ENCODE assay signal across 8 mouse cellular contexts in the genomic region with DNA sequence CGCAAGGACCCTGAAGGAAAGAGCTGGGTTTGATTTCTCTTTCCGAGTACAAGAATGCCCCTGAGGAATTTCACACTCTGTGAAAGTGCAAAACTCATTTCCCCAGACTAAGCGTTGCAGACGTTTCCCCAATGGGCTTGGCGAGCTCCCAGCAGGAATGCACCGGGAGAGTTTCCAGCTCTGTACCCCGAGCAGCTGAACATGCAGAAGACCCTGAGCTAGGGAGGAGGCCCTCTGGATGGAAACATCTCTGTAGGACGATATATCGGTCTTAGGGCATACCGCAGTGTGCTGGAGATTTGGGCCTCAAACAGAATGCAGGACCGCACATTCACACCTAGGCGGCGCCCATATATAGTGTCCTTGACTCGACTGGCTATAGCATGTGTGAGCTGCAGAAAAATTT. TPM values are rescaled to one million over a fixed set of nuclear protein-coding genes. Genes with fewer than 3 reads are reported as not detected.
DNase-seq lines count a peak whose midpoint lies in the region; ATAC-seq and TF ChIP-seq lines count a peak whose summit lies in the region.

No protein-coding gene starts in this region.

- H3K4me1 ChIP-seq in cerebellum, adult 2 months (ENCODE audit: control insufficient read depth, insufficient read depth, low read length): no peaks in the 10 kb centered on the region
- H3K4me1 ChIP-seq in hindbrain, embryonic 15.5 days (replicated peaks): peaks cover 25% of the 10 kb centered on the region

- no peak for ATAC-seq in hindbrain, embryonic 15.5 days (ENCODE audit: low FRiP score, low read depth)

- intact Hi-C loops in left cerebral cortex, adult 2 months (cut with DNase I): loop anchor here (5.0 to 10.0 kb wide), 3 partner anchors 109 to 281 kb away; partner anchors contain the start of genes Chrm4 and Gm9821

- peak overlapping the region; percentile 75 for H3K4me2 ChIP-seq in hindbrain, embryonic 15.5 days

- 4% methylated on average over 14 of the region's 14 CpGs for WGBS in cerebellum, adult 2 months
- WGBS in hindbrain, embryonic 15.5 days: 3% methylated on average over 14 of the region's 14 CpGs

- H3K27ac ChIP-seq in cerebellum, adult 2 months (ENCODE audit: insufficient read depth, low read length): no peak overlapping the region
- H3K27ac ChIP-seq in hindbrain, embryonic 15.5 days (replicated peaks): peak overlapping the region; percentile 70
- H3K27ac ChIP-seq in left cerebral cortex, adult 2 months: peak overlapping the region; percentile 71

- H3K27me3 ChIP-seq in cerebellum, adult 2 months (ENCODE audit: control insufficient read depth, insufficient read depth, low read length): no peaks in the 10 kb centered on the region
- peaks cover 8% of the 10 kb centered on the region; the same call in 1 of the 2 replicates for H3K27me3 ChIP-seq in hindbrain, embryonic 15.5 days

- H3K36me3 ChIP-seq in hindbrain, embryonic 15.5 days: no peaks in the 10 kb centered on the region

- H3K4me3 ChIP-seq in cerebellum, adult 2 months (replicated peaks; ENCODE audit: insufficient read depth, low read depth, low read length): peak overlapping the region; percentile 80
- H3K4me3 ChIP-seq in hindbrain, embryonic 15.5 days: peak overlapping the region; percentile 38
- H3K4me3 ChIP-seq in left cerebral cortex, adult 2 months: peak overlapping the region; percentile 41

- TF ChIP-seq POLR2A in cerebellum, adult 2 months (IDR thresholded peaks at IDR 0.05; ENCODE audit: borderline replicate concordance, insufficient read depth, low read length): no peak

- no peaks in the 10 kb centered on the region for H3K9me3 ChIP-seq in hindbrain, embryonic 15.5 days

- peak; percentile 67 for TF ChIP-seq CTCF in cerebellum, adult 2 months (IDR thresholded peaks at IDR 0.05; ENCODE audit: borderline replicate concordance, insufficient read depth, low read depth, low read length)
- peak; percentile 65 for TF ChIP-seq CTCF in left cerebral cortex, adult 2 months (IDR thresholded peaks at IDR 0.05)

- H3K9ac ChIP-seq in hindbrain, embryonic 15.5 days: peak overlapping the region; percentile 20

- peak; percentile 71 for DNase-seq in MEL-GATA-1-ER (ENCODE audit: extremely low read depth, low read depth)
- peak; percentile 74 to 79 for DNase-seq in cerebellum, adult 2 months
- DNase-seq in frontal cortex, postnatal 14 days (ENCODE audit: low spot score in 2 of 2): peak; percentile 50 to 51
- peak; percentile 34 to 43 for DNase-seq in left cerebral cortex, adult 2 months (ENCODE audit: extremely low spot score in 1 of 2, low spot score in 2 of 2)
- DNase-seq in lung, postnatal 36 days: peak; percentile 76
- DNase-seq in ovary, postnatal 36 days (ENCODE audit: low spot score): peak; percentile 56
- peak; percentile 74 for DNase-seq in thymus, postnatal 4 days

RNA-seq across cellular contexts. Expression of gene Creb3l1, which starts 31.5 kb away (rescaled TPM):
- 1.3 and 1.7 TPM in 2 replicates for polyA plus RNA-seq in cerebellum, adult 2 months (2012; rRNA removed)
- polyA plus RNA-seq in hindbrain, embryonic 15.5 days (2015; fragmentation: Nextera tagmentation; extraction: Ambion mirVana): 2.2 and 2.9 TPM in 2 replicates
- 1 to 10 TPM; 2.3 TPM for total RNA-seq in left cerebral cortex, adult 2 months (2021)

RNA-seq across cellular contexts. Expression of gene Phf21a, which starts 37.1 kb away (rescaled TPM):
- 60.4 and 73.1 TPM in 2 replicates for polyA plus RNA-seq in cerebellum, adult 2 months (2012; rRNA removed)
- 34.1 and 37.2 TPM in 2 replicates for polyA plus RNA-seq in hindbrain, embryonic 15.5 days (2015; fragmentation: Nextera tagmentation; extraction: Ambion mirVana)
- 100 to 1,000 TPM; 124 to 153 TPM for total RNA-seq in left cerebral cortex, adult 2 months (2021)
